Mouse (Mus musculus): ENCODE data around the gene Top2a. TPM values are rescaled to one million over a fixed set of nuclear protein-coding genes. Genes with fewer than 3 reads are reported as not detected.
A peak's percentile ranks its signal among the peaks of the same experiment; 100 is the strongest.

The Top2a gene
- polyA plus RNA-seq (2011; ENCODE audit: insufficient read depth, insufficient read length, low replicate concordance, missing spikeins), result 161 and 191 TPM in 2 replicates

DNA sequence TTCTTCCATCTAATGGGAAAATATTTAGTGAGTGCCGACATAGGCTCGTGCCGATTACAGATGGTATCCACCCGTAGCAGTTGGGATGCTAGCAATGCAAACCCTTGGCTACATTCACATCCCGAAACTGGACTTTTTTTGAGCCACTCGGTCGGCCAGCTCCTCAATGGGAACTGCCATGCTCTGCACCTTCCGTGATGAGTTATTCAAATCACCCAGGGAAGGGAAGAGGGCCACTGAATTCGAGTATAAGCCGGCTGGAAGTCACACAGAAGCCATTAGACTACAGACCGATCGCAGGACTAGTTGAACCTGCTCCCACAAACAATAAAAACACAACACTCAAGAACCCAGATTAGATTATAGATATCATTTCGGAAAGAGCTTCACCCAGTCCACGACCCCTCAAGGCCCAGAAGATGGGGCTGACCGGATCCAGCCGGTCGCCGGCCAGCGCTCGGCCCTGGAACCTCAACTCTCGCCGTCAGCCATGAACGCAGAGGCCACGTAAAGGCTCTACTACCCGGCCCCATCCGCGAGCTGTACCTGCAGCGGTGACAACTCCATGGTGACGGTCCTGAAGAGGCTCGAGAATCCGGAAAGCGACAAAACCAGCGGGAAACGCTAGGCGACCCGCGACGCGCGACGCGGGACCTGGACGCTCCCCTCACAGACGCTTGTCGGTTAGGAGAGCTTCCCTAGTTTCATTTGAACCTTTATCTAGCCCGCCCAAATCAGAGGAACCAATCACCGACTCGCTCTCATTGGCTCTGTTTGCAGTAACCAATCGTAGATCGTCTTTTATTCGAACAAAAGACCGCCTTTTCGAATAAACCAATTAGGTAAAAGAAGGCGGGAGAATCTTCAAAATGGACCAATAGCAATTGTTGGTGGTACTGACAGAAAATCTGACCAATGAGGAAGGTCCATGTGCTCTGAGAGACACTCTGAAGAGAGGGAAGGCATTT is at the start of gene Top2a:
Gene Top2a, minus strand, starts transcription at position 690 of the 968 bp plus-strand sequence.
- peak within 1 kb of the TSS; percentile 75 for H3K4me3 ChIP-seq (replicated peaks; ENCODE audit: control insufficient read depth, low read depth, low read length)
- TF ChIP-seq CTCF (IDR thresholded peaks at IDR 0.05; ENCODE audit: control insufficient read depth, insufficient read depth, low read length) (no peak), POLR2A (IDR thresholded peaks at IDR 0.05; ENCODE audit: borderline replicate concordance, control insufficient read depth, low read depth, low read length) (peak; percentile 88; the same call in 1 of the 2 replicates)
- peak within 1 kb of the TSS; percentile 42 for H3K27ac ChIP-seq (ENCODE audit: control insufficient read depth, insufficient read depth, low read depth, low read length, poor library complexity)
- no peaks in the 10 kb centered on the region; the same call in 1 of the 2 replicates for H3K4me1 ChIP-seq (ENCODE audit: control insufficient read depth, insufficient read depth, low read length)
- under 1% methylated on average over 54 of the region's 54 CpGs for WGBS

DNA sequence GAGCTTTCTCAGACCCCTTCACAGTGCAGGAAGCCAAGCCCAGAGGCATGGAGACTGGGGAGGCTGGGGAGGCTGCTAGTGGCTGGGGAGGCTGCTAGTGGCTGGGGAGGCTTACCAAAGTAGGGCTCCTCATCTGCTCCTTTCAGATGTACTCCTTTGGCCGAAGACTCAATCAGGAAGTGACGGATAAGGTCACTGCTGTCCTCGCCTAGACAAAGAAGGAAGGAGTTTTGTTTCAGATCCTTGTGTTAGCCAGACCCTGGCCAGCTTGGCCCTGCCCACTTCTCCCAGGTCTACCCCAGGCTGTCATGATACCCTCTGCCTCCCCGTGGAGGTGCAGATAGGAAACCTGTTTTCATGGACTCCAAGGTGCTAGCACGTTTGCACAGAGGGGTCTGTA is 49.8 kb upstream of the Top2a start:
- H3K27ac ChIP-seq (ENCODE audit: control insufficient read depth, insufficient read depth, low read depth, low read length, poor library complexity), result no peak overlapping the region; the same call in 1 of the 2 replicates
- no peak overlapping the region for H3K4me3 ChIP-seq (replicated peaks; ENCODE audit: control insufficient read depth, low read depth, low read length)
- 41% methylated on average over 5 of the region's 5 CpGs for WGBS
- no peak for TF ChIP-seq POLR2A (IDR thresholded peaks at IDR 0.05; ENCODE audit: borderline replicate concordance, control insufficient read depth, low read depth, low read length)
- TF ChIP-seq CTCF (IDR thresholded peaks at IDR 0.05; ENCODE audit: control insufficient read depth, insufficient read depth, low read length), result no peak
- H3K4me1 ChIP-seq (ENCODE audit: control insufficient read depth, insufficient read depth, low read length), result no peaks in the 10 kb centered on the region

DNA sequence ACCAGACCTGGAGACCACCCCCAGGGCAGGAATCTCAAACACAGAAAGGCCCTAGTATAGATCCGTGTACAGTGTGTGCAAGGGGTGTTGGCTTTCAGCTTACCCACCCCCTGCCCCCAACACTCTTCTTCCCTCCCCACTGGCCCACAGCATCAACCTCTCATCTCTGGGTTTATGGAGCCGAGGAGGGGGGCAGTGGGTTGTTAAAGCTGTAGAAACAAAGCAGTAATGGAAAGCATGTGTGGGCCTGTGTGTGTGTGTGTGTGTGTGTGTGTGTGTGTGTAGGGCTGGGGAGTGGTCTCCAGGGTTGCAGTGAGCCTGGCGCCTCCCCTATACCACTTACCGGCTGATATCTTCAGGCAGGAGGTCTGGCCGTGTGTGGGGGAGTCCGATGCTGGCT is 47.9 kb upstream of the Top2a start:
- 77% methylated on average over 6 of the region's 6 CpGs for WGBS
- Histone ChIP-seq H3K4me3 (replicated peaks; ENCODE audit: control insufficient read depth, low read depth, low read length) (no peak overlapping the region), H3K4me1 (ENCODE audit: control insufficient read depth, insufficient read depth, low read length) (peaks cover 4% of the 10 kb centered on the region), H3K27ac (ENCODE audit: control insufficient read depth, insufficient read depth, low read depth, low read length, poor library complexity) (no peak overlapping the region)
- TF ChIP-seq POLR2A (IDR thresholded peaks at IDR 0.05; ENCODE audit: borderline replicate concordance, control insufficient read depth, low read depth, low read length) (no peak), CTCF (IDR thresholded peaks at IDR 0.05; ENCODE audit: control insufficient read depth, insufficient read depth, low read length) (no peak)

GRCm38 (mm10) chr11:99068455-99068854 is 44.5 kb upstream of the Top2a start:
- TF ChIP-seq POLR2A (IDR thresholded peaks at IDR 0.05; ENCODE audit: borderline replicate concordance, control insufficient read depth, low read depth, low read length) (no peak), CTCF (IDR thresholded peaks at IDR 0.05; ENCODE audit: control insufficient read depth, insufficient read depth, low read length) (no peak)
- no peak overlapping the region for H3K27ac ChIP-seq (ENCODE audit: control insufficient read depth, insufficient read depth, low read depth, low read length, poor library complexity)
- no peak overlapping the region for H3K4me3 ChIP-seq (replicated peaks; ENCODE audit: control insufficient read depth, low read depth, low read length)
- WGBS, result 31% methylated on average over 5 of the region's 5 CpGs
- peaks cover 4% of the 10 kb centered on the region for H3K4me1 ChIP-seq (ENCODE audit: control insufficient read depth, insufficient read depth, low read length)

DNA sequence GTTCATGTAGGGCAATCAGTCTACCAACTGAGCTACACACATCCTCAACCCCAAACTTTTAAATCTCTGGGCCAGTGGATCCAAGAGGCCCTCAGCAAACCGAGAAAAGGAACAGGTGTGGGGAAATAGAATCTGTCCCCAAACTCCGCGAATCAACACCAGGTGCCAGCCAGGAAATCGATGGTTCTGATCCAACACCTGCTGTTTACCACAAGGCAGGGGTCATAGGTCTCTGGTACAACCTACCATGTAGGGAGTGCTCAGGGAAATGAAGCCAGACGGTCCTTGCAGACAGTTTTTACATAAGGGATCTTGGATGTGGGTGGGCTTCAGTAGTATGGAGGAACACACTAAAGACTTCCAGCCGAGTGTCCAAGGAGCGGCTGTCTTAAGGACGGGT is 43.6 kb upstream of the Top2a start:
- TF ChIP-seq POLR2A (IDR thresholded peaks at IDR 0.05; ENCODE audit: borderline replicate concordance, control insufficient read depth, low read depth, low read length) (no peak), CTCF (IDR thresholded peaks at IDR 0.05; ENCODE audit: control insufficient read depth, insufficient read depth, low read length) (no peak)
- H3K4me1 ChIP-seq (ENCODE audit: control insufficient read depth, insufficient read depth, low read length), result peaks cover 4% of the 10 kb centered on the region
- 80% methylated on average over 8 of the region's 8 CpGs for WGBS
- H3K27ac ChIP-seq (ENCODE audit: control insufficient read depth, insufficient read depth, low read depth, low read length, poor library complexity), result no peak overlapping the region
- no peak overlapping the region for H3K4me3 ChIP-seq (replicated peaks; ENCODE audit: control insufficient read depth, low read depth, low read length)

GRCm38 (mm10) chr11:99065979-99066378 is 42.0 kb upstream of the Top2a start:
- TF ChIP-seq POLR2A (IDR thresholded peaks at IDR 0.05; ENCODE audit: borderline replicate concordance, control insufficient read depth, low read depth, low read length) (no peak), CTCF (IDR thresholded peaks at IDR 0.05; ENCODE audit: control insufficient read depth, insufficient read depth, low read length) (peak; percentile 82)

DNA sequence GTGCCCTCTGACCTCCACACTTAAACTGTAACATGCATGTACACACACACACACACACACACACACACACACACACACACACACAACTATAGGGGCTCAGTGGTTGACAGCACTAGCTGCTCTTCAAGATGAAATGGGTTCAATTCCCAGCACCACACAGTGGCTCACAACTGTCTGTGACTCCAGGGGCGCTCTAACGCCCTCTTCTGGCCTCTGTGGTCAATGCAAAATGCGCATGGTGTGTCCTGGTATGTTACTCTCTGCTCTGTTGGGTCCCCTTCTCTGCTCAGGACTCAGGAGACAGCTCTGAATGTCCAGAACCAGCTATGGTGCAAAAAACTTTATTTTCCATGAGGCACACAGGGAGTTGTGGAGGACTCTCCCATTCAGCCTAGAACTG is 41.4 kb upstream of the Top2a start:
- WGBS, result 64% methylated on average over 3 of the region's 3 CpGs

More at GRCm38 (mm10) chr11:99065979-99066378, 42.0 kb upstream of the Top2a start:
- Histone ChIP-seq H3K4me3 (replicated peaks; ENCODE audit: control insufficient read depth, low read depth, low read length) (no peak overlapping the region), H3K27ac (ENCODE audit: control insufficient read depth, insufficient read depth, low read depth, low read length, poor library complexity) (no peak overlapping the region), H3K4me1 (ENCODE audit: control insufficient read depth, insufficient read depth, low read length) (peaks cover 4% of the 10 kb centered on the region)
- 7% methylated on average over 2 of the region's 2 CpGs for WGBS

DNA sequence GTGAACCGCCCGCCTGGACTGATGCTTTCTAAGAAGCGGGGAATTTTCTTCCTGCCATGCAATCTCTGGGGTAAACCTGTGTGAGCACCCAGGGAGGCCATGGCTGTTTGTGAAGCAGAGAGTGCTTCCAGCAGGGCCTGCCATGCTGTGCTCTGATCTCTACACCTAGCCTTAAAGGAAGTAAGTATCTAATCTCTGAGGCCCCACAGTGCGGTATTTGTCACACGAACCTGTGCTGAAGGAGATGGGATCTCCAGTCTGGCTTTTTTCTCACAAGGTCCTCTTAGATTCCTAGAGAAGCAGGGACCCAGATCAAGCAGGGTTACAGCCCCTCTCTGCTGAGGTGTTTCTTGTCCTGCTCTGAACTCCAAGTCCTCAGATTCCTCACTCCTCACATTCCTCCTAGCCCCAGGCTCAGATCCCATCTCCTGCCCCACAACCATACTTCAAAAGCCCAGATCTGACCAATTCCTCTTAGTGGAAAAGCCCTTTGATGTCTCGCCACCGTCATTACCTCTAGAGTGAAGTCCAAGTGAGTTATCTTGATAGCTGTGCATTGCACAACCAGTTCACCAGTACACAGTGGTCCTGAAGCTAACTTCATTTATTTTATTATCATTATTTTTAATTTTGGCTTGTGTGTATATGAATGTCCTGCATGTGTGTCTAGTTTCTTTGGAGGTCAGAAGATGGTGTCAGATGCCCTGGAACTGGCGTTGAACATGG is 39.6 kb upstream of the Top2a start:
- H3K4me1 ChIP-seq (ENCODE audit: control insufficient read depth, insufficient read depth, low read length), result peaks cover 4% of the 10 kb centered on the region
- no peak for TF ChIP-seq POLR2A (IDR thresholded peaks at IDR 0.05; ENCODE audit: borderline replicate concordance, control insufficient read depth, low read depth, low read length)
- TF ChIP-seq CTCF (IDR thresholded peaks at IDR 0.05; ENCODE audit: control insufficient read depth, insufficient read depth, low read length), result no peak
- no peak overlapping the region for H3K4me3 ChIP-seq (replicated peaks; ENCODE audit: control insufficient read depth, low read depth, low read length)
- no peak overlapping the region for H3K27ac ChIP-seq (ENCODE audit: control insufficient read depth, insufficient read depth, low read depth, low read length, poor library complexity)
- WGBS, result 72% methylated on average over 8 of the region's 8 CpGs

More for the DNA sequence above, 41.4 kb upstream of the Top2a start:
- no peak overlapping the region for H3K4me3 ChIP-seq (replicated peaks; ENCODE audit: control insufficient read depth, low read depth, low read length)
- peaks cover 4% of the 10 kb centered on the region for H3K4me1 ChIP-seq (ENCODE audit: control insufficient read depth, insufficient read depth, low read length)
- no peak overlapping the region for H3K27ac ChIP-seq (ENCODE audit: control insufficient read depth, insufficient read depth, low read depth, low read length, poor library complexity)
- TF ChIP-seq POLR2A (IDR thresholded peaks at IDR 0.05; ENCODE audit: borderline replicate concordance, control insufficient read depth, low read depth, low read length), result no peak
- TF ChIP-seq CTCF (IDR thresholded peaks at IDR 0.05; ENCODE audit: control insufficient read depth, insufficient read depth, low read length), result 0 out of 2 replicates have a peak, but pooled peaks have one; percentile 14

Measured in bone marrow, adult 2 months (tissue).